Mouse (Mus musculus) frontal cortex, adult 2 months (tissue): ENCODE measurements around the gene Lnp1. TPM values are rescaled to one million over a fixed set of nuclear protein-coding genes. Genes with fewer than 3 reads are reported as not detected.
"Not testable (repeated sequence)": the region's sequence is repeated elsewhere in the genome, so short reads cannot be mapped to it uniquely, and the experiment has no call there.

Experiments used
- DNase-seq, 2 experiments: peaks; one replicate each; pipeline ENCODE4 v3.0.0; 2022; ENCODE audit warnings: low spot score in 1 of 2; ENCODE audit errors: extremely low spot score in 1 of 2
- polyA plus RNA-seq: library from polyadenylated mRNA; depleted of rRNA; stranded (reverse); fragments of >200 nt; gene quantifications from 2 replicates; pipeline ENCODE4 v1.2.3, GENCODE M21; 2012; rRNA removed

The Lnp1 gene
- 4.2 and 6.9 TPM in 2 replicates for polyA plus RNA-seq

- DNase-seq: peak in 1 of 2 experiments; percentile 19
These were observed at the start of gene Lnp1 for GRCm38 (mm10) chr16:56928023-56928422. Gene Lnp1, minus strand, starts transcription at chr16:56928061.

- no peak for DNase-seq
These were observed 46.8 kb upstream of the Lnp1 start for GRCm38 (mm10) chr16:56974646-56975045.

- DNase-seq: not testable (repeated sequence)
These were observed 30.4 kb upstream of the Lnp1 start for GRCm38 (mm10) chr16:56958311-56958710.

GRCm38 (mm10) chr16:56949085-56949484, 21.2 kb upstream of the Lnp1 start:
- no peak for DNase-seq

GRCm38 (mm10) chr16:56942341-56942740, 14.5 kb upstream of the Lnp1 start:
- no peak for DNase-seq

DNA sequence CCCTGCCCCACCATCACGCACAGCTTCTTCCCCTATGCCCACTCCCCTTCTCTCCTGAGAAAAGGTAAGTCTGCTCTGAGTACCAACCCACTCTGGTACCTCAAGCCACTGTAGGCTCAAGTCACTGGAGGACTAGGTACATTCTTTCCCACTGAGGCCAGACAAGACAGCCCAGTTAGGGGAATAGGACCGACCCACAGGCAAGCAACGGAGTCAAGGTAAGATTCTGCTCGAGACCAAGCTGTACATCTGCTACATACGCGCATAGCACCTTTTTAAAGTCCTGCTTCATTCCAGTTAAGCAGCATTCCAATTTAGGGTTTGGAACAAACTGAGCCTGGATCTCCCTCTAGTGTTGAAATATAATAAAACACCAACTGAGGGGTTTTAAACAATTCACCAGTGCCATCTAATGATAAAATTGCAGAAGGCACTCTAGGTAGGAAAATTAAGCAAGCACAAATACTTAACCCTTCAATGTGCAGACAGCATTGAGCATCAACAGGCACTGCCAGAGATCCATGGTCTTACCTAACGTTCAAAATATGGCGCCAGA, 7.7 kb downstream of the Lnp1 start:
- DNase-seq: peak; percentile 11 to 81

DNA sequence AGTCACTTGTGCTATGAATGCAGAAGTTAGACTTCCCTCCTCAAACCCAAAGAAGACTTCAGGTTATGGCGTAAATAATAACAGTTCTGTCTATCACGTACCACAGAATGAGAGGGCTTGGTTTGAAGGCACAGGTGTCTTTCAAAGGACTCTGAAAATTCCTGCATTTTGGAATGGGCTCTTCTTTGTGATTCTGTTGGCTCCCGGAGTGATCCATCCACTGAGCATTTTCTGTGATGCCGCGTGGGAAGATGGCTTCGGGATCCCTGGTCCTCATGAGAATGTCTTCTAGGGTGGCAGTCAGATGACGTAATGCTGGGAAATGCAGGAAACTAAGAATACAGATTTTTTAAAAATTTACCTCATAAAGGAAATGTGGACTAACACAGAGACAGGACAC, 10.6 kb downstream of the Lnp1 start:
- DNase-seq: no peak

- DNase-seq: no peak
These were observed 18.9 kb downstream of the Lnp1 start for GRCm38 (mm10) chr16:56908986-56909385.

- not testable (repeated sequence) for DNase-seq
These were observed 25.7 kb downstream of the Lnp1 start for GRCm38 (mm10) chr16:56902206-56902605.

- DNase-seq: no peak
These were observed 36.3 kb downstream of the Lnp1 start for GRCm38 (mm10) chr16:56891583-56891982.

- DNase-seq: no peak
These were observed 41.2 kb downstream of the Lnp1 start for GRCm38 (mm10) chr16:56886616-56887116.

DNA sequence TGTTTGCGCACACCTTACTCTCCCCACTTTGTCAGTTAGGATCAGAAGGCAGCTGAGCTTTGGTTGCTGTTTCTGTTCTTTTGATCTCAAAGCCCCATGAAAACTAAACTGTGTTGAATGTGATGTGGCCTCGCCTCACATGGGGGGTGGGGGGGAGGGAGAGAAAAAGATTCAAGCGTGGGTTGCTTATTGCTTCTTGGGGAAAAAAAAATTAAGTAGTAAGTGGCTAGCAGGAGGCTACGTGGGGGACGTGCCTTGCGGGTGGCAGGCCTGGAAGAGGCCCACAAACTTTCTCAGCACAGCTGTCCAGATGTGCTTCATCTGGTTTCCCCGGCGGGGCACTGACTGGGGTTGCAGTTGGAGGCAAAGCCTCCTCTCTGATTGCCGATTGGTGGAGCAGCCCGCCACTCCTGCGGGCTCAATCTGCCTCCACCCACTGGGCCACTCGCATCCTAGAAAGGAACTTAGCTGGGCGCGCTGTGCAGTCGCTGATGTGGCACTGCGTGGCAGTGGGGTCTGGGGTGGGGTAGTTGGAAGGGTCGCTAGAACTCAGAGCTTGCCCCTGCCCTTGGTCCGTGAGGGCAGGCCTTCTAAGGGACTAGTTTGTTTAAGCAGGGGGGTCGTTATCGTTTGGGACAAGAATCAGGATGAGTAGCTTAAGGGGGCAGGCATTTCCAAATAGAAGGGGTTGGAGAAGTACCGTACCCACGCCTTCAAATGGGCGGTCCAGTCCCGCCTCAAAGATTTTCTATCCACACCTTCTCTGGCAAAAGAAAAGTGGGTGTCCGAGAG, 41.8 kb downstream of the Lnp1 start, which contains the start of gene Tmem45a:
Tmem45a (minus strand) TSS at position 343 of the 792 bp plus-strand sequence.
- DNase-seq: peak; percentile 41 to 74

GRCm38 (mm10) chr16:56884811-56885210, 43.0 kb downstream of the Lnp1 start:
- DNase-seq: no peak

GRCm38 (mm10) chr16:56873410-56873809, 54.5 kb downstream of the Lnp1 start:
- no peak for DNase-seq

- DNase-seq: no peak
These were observed 57.4 kb downstream of the Lnp1 start for GRCm38 (mm10) chr16:56870458-56870857.

GRCm38 (mm10) chr16:56868361-56868760, 59.5 kb downstream of the Lnp1 start:
- DNase-seq: no peak

DNA sequence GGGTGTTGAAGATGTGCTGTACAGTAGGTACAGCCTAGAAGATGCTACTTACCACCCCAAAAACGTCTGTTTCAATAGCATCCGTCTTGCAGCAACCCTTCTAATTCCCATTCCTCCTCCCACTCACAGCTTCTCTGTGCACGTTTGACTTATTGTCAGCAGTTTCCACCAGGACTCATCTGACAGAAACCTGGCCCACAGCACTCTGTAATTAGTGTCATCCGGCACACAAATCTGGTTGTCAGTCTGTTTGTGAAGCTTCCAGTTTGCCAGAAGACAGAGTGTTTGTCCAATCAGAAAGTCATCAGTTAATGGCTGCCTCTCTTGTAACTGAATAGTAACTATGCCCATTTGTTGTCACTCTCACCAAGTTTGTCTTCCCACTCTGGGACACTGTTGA, 60.3 kb downstream of the Lnp1 start:
- no peak for DNase-seq

Other genes with a start within 250 kb of the Lnp1 start
- 68.5 and 82.5 TPM in 2 replicates for gene Tfg, start 210.6 kb downstream of the Lnp1 start, polyA plus RNA-seq
- gene Adgrg7, start 132.2 kb downstream of the Lnp1 start, polyA plus RNA-seq: not detected in 2 replicates
- gene Tmem45a, start 41.9 kb downstream of the Lnp1 start, polyA plus RNA-seq: 0.25 and 1.1 TPM in 2 replicates
- 0.08 TPM in 1 of 2 replicates, not detected in the other for gene Tmem45a2, start 143.3 kb upstream of the Lnp1 start, polyA plus RNA-seq
- gene Tomm70a, start 193.6 kb upstream of the Lnp1 start, polyA plus RNA-seq: 53.1 and 59.1 TPM in 2 replicates
- gene Nit2, start 239.3 kb upstream of the Lnp1 start, polyA plus RNA-seq: 14.1 and 15.3 TPM in 2 replicates